Mouse (Mus musculus) left cerebral cortex, adult 18-20 months (tissue): ENCODE data around the gene Pold4. TPM values are rescaled to one million over a fixed set of nuclear protein-coding genes. Genes with fewer than 3 reads are reported as not detected.

Source experiments
- DNase-seq, 2 experiments: peaks; one replicate each; pipeline ENCODE4 v3.0.0; 2021 to 2022; ENCODE audit warnings: low spot score in 2 of 2, mixed read lengths in 1 of 2
- microRNA-seq, 2 experiments: library from miRNA; unstranded; fragments of <30 nt; microRNA quantifications; one replicate each; pipeline ENCODE4 v1.2.0; 2021
- total RNA-seq, 2 experiments: library from RNA; stranded (reverse); gene quantifications; 2 replicates each; pipeline ENCODE4 v1.2.3; 2021

Pold4 gene
- total RNA-seq, 2 experiments from 2014 or later: 13.4 to 18.2 TPM

DNA sequence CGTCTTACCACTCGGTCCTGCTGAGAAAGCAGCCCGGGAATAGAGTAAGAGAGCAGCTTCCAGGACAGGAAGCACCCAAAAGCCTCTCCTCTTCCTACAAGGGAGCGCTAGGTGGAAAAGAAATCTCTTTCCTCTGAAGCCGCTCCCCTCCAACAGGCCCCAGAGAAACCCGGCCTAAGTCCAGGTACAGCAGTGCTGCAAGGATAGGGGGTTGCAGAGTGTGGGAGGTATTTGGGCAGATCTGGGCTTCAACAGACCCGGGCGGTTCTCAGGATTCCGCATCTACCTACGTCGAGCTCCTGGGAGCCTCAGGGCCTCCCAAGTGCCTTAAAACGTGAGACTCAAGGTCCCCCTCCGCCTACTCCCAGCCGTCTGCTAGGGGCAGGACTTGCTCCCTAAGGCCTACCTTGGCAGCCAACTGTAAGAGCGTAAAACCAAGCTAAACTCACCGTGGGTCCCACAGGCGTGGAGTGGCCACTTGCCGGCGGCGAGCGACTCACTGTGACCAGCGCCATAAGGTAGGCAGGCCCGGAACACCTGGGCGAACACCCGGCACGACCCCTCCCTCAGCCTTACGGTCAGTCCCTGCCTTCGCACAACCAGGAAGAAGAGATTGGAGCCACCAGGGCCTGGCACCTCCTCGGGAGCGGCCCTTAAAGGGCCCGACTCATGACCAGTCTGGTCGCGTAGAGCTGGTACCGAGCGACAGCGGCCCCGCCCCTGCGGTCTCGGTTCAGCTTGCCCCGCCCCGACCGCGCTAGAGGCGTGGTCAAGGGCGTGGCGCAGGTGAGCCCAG is 37.1 kb downstream of the Pold4 start, which contains the start of gene Ssh3:
TSS of gene Ssh3 (minus strand) at position 615 of the 796 bp plus-strand sequence.
- peak; percentile 66 to 77 for DNase-seq

DNA sequence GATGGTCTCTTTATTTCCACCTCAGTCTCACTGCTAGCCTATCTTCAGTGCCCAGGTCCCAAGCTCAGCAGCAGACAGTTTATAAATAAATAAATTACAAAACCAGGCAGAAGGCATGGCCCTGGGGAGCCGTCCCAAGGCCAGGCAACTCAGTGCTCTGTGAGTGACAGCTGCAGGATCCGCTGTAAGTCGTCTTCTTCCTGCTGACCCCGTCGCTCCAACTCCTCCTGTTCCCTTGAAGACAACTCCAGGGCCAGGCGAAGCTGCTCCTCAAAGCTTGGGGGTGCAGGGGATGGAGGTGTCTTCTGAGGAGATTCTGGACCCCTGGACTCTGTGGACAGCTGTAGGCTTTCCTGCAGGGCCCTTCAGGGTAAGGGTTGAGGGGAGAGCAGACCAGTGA is 38.5 kb downstream of the Pold4 start:
- no peak for DNase-seq

DNA sequence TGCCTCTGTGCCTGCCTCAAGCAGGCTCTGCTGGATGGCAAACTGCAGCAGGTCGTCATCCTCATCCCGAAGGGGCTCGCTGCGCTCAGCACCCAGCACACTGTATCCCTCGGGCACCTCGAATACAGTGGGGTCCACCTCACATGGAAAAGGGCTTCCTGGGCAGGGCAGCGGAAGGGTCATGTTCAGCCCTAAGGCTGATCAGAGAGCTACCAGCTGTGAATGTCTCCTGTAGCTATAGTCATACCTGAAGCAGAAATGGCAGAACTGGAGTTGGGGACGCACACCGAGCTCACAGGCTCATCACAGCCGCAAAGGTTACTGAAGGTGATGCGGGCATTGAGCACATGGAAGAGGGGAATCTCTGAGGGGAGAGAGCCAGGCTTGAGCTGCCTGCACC is 39.3 kb downstream of the Pold4 start:
- no peak for DNase-seq

DNA sequence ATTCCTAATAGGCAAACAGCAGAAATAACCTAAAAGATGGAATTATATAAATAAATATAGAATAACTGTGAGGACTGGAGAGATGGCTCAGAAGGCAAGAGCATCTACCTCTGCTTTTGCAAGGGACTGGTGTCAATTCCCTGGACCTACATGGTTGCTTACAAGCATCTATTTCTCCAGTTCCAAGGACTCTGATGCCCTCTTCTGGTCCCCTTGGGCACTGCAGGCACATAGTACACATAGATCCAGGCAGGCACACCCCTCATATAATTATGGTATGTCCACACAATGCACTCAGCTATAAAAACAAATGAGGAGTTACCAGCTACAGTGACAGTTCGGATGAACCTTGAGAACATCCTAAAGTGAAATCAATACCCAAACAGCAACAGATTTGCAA is 47.8 kb downstream of the Pold4 start:
- no peak for DNase-seq

DNA sequence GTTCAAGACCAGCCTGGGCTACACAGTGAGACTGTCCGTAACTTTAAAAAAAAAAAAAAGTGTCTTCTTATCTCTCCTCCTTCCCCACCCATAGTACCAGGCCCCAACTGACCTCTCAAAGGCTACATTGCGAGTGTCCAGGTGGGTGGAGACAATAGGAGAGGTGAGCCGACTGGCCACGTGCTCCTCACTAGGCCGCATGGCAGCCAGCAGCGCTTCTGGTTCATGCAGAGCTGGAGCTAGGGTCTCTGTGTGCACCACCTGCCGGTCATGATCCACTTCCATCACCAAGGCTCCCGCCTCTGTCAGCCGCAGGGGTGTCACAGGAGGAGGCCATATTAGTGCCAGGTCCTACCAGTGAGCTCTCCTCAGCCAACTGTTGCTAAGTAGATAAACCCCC is 48.7 kb downstream of the Pold4 start:
- no peak for DNase-seq

DNA sequence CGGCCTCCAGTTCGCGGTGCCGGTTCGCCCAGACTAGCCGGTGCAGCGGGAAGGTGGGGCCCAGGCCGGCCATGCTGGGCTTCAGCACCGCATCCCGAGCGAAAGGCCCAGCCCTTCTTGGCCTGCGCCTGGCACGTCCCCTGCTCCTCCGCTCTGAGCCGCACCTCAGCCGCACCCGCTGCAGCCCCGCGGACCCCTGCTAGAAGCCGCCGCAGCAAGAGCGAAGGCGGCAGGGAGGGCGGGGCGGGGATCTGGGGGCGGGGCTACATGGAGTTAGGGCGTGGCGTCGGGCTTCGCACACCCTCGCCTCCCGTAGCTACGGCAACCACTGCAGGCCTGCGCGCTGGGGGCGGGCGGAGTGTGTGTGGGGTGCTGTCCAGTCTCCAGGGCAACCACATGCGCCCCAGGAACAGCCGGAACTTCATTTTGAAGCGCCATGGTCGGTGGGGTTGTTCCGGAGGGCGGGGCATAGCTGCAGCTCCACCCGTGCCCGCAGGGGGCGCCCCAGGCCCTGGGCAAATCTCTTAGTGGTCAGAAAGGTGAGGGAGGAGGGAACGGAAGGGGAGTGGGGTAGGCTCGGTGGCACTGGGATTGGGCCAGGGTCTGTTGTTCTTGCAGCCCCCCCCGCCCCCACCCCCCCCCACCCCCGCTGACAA is 51.3 kb downstream of the Pold4 start, which contains the start of gene Ankrd13d:
TSS of gene Ankrd13d (minus strand) at position 240 of the 656 bp plus-strand sequence.
- peak; percentile 87 to 95 for DNase-seq

Small RNAs within 50 kb of the gene (microRNA-seq; reads per million reads assigned to microRNA genes)
- gene Gm26115 (0 reads per million in 2 experiments), gene Mir6985 (4.7 to 6.2 reads per million in 2 experiments)

Other genes with a start within 250 kb of the Pold4 start
- 1 to 10 TPM; 2.6 to 5.2 TPM for gene Acy3, start 245.3 kb upstream of the Pold4 start, total RNA-seq
- gene Tbx10, start 239.1 kb upstream of the Pold4 start, total RNA-seq: not detected
- 10 to 100 TPM in 1 of 2 experiments, 1 to 10 TPM in 1; 8.9 to 10.8 TPM for gene Nudt8, start 231.3 kb upstream of the Pold4 start, total RNA-seq
- 1 to 10 TPM; 1.0 to 1.5 TPM for gene Gm49405, start 231.3 kb upstream of the Pold4 start, total RNA-seq
- gene Doc2g, start 228.6 kb upstream of the Pold4 start, total RNA-seq: 1 to 10 TPM; 3.5 to 4.9 TPM
- 100 to 1,000 TPM; 265 to 266 TPM for gene Ndufv1, start 219.1 kb upstream of the Pold4 start, total RNA-seq
- 100 to 1,000 TPM; 353 to 399 TPM for gene Gstp1, start 193.9 kb upstream of the Pold4 start, total RNA-seq
- 10 to 100 TPM; 40.5 to 55.2 TPM for gene Gstp2, start 185.9 kb upstream of the Pold4 start, total RNA-seq
- not detected for gene Gstp3, start 172.3 kb upstream of the Pold4 start, total RNA-seq
- gene Cabp2, start 150.3 kb upstream of the Pold4 start, total RNA-seq: not detected
- gene Cdk2ap2, start 134.7 kb upstream of the Pold4 start, total RNA-seq: 10 to 100 TPM; 33.6 to 37.3 TPM
- gene Pitpnm1, start 131.9 kb upstream of the Pold4 start, total RNA-seq: 100 to 1,000 TPM; 210 to 214 TPM
- 100 to 1,000 TPM; 121 to 126 TPM for gene Aip, start 106.0 kb upstream of the Pold4 start, total RNA-seq
- gene Gpr152, start 92.1 kb upstream of the Pold4 start, total RNA-seq: under 1 TPM; 0.12 TPM
- under 1 TPM; 0.26 to 0.63 TPM for gene Cabp4, start 87.9 kb upstream of the Pold4 start, total RNA-seq
- 10 to 100 TPM; 77.9 to 81.3 TPM for gene Coro1b, start 83.3 kb upstream of the Pold4 start, total RNA-seq
- 1 to 10 TPM; 1.3 to 2.3 TPM for gene Ptprcap, start 78.3 kb upstream of the Pold4 start, total RNA-seq
- 10 to 100 TPM; 32.5 to 34.5 TPM for gene Rps6kb2, start 68.5 kb upstream of the Pold4 start, total RNA-seq
- gene Carns1, start 56.4 kb upstream of the Pold4 start, total RNA-seq: 1 to 10 TPM; 5.1 to 9.2 TPM
- 1 to 10 TPM; 1.0 to 1.1 TPM for gene Tbc1d10c, start 40.6 kb upstream of the Pold4 start, total RNA-seq
- gene Ppp1ca, start 39.8 kb upstream of the Pold4 start, total RNA-seq: 100 to 1,000 TPM; 303 to 333 TPM
- gene Rad9a, start 30.2 kb upstream of the Pold4 start, total RNA-seq: 10 to 100 TPM in 1 of 2 experiments, 1 to 10 TPM in 1; 7.2 to 10.1 TPM
- 1 to 10 TPM; 1.5 to 1.9 TPM for gene Clcf1, start 17.7 kb upstream of the Pold4 start, total RNA-seq
- not detected for gene AC109138.7, start 17.5 kb upstream of the Pold4 start, total RNA-seq
- gene Ssh3, start 37.3 kb downstream of the Pold4 start, total RNA-seq: 10 to 100 TPM; 49.2 to 52.4 TPM
- gene Ankrd13d, start 51.2 kb downstream of the Pold4 start, total RNA-seq: 10 to 100 TPM; 67.2 to 71.2 TPM
- 100 to 1,000 TPM; 224 to 230 TPM for gene Grk2, start 74.3 kb downstream of the Pold4 start, total RNA-seq
- 10 to 100 TPM; 74.0 to 77.0 TPM for gene Kdm2a, start 166.4 kb downstream of the Pold4 start, total RNA-seq
- gene Rhod, start 207.5 kb downstream of the Pold4 start, total RNA-seq: 1 to 10 TPM in 1 of 2 experiments, under 1 TPM in 1; 0.59 to 1.3 TPM
- gene Syt12, start 245.5 kb downstream of the Pold4 start, total RNA-seq: 10 to 100 TPM; 38.2 to 55.8 TPM